ENCODE assay signal across 13 mouse cellular contexts in genomic region chr4:95075591-95076002, GRCm38 (mm10). TPM values are rescaled to one million over a fixed set of nuclear protein-coding genes. Genes with fewer than 3 reads are reported as not detected.
A peak's percentile ranks its signal among the peaks of the same experiment; 100 is the strongest.
DNase-seq lines count a peak whose midpoint lies in the region; ATAC-seq lines count a peak whose summit lies in the region.
"Had no signal": no experiment of that assay in that cellular context is flagged by ENCODE, and none has a peak within 500 bp of the region (broad histone marks: within the 10 kb centered on the region; RNA-seq: fewer than 3 reads in every experiment).

No protein-coding gene starts in this region.

- peaks cover 6% of the 10 kb centered on the region for H3K27me3 ChIP-seq in liver, embryonic 11.5 days (replicated peaks; ENCODE audit: control insufficient read depth, insufficient read depth, low read length)
- H3K27me3 ChIP-seq in intestine, embryonic 16.5 days (replicated peaks; ENCODE audit: control insufficient read depth, insufficient read depth, low read length) = no peaks in the 10 kb centered on the region
- H3K27me3 ChIP-seq: heart, embryonic 13.5 days; midbrain, embryonic 12.5 days; neural tube, embryonic 12.5 days had no signal

- H3K9ac ChIP-seq in liver, embryonic 11.5 days (ENCODE audit: low read depth, low read length) = no peak overlapping the region
- no peak overlapping the region for H3K9ac ChIP-seq in intestine, embryonic 16.5 days (ENCODE audit: low read depth, low read length)
- H3K9ac ChIP-seq: heart, embryonic 13.5 days; midbrain, embryonic 12.5 days; neural tube, embryonic 12.5 days had no signal

- ATAC-seq in liver, embryonic 11.5 days (replicated peaks; ENCODE audit: low FRiP score) = no peak
- ATAC-seq in intestine, embryonic 16.5 days = peak; percentile 69
- ATAC-seq: hindbrain, postnatal 0 days had no signal

- H3K27ac ChIP-seq in liver, embryonic 11.5 days (ENCODE audit: low read depth, low read length) = no peak overlapping the region
- H3K27ac ChIP-seq in intestine, embryonic 16.5 days (ENCODE audit: low read length) = no peak overlapping the region
- H3K27ac ChIP-seq: heart, embryonic 13.5 days; hindbrain, postnatal 0 days; midbrain, embryonic 12.5 days; neural tube, embryonic 12.5 days had no signal

- H3K4me1 ChIP-seq in liver, embryonic 11.5 days (replicated peaks; ENCODE audit: control insufficient read depth, insufficient read depth, low read length) = no peaks in the 10 kb centered on the region
- H3K4me1 ChIP-seq in intestine, embryonic 16.5 days (ENCODE audit: control insufficient read depth, insufficient read depth, low read length) = no peaks in the 10 kb centered on the region; the same call in 1 of the 2 replicates
- H3K4me1 ChIP-seq: heart, embryonic 13.5 days had no signal

- H3K4me2 ChIP-seq in liver, embryonic 11.5 days = peak overlapping the region; percentile 9
- H3K4me2 ChIP-seq in intestine, embryonic 16.5 days (ENCODE audit: low read depth, low read length) = no peak overlapping the region
- H3K4me2 ChIP-seq: heart, embryonic 13.5 days; midbrain, embryonic 12.5 days; neural tube, embryonic 12.5 days had no signal

- DNase-seq in liver, embryonic 11.5 days (ENCODE audit: low spot score) = no peak
- DNase-seq in liver = no peak
- DNase-seq in lung, postnatal 10 days = peak; percentile 53
- DNase-seq in urinary bladder, postnatal 25 days (ENCODE audit: low spot score) = peak; percentile 32
- DNase-seq in embryo, embryonic 10 days (ENCODE audit: low spot score) = no peak
- no peak for DNase-seq in heart, adult 18-20 months
- no peak for DNase-seq in spleen, adult 12 weeks (ENCODE audit: low spot score)
- DNase-seq: cerebellum, adult 9-11 months had no signal

- H3K9me3 ChIP-seq in liver, embryonic 11.5 days (ENCODE audit: control insufficient read depth, low read length) = no peaks in the 10 kb centered on the region
- H3K9me3 ChIP-seq in intestine, embryonic 16.5 days (ENCODE audit: control insufficient read depth, low read length) = no peaks in the 10 kb centered on the region
- H3K9me3 ChIP-seq: heart, embryonic 13.5 days; midbrain, embryonic 12.5 days; neural tube, embryonic 12.5 days had no signal

- 49% methylated on average over 17 of the region's 17 CpGs for WGBS in liver, embryonic 11.5 days
- WGBS in intestine, embryonic 16.5 days = 79% methylated on average over 17 of the region's 17 CpGs

- no peaks in the 10 kb centered on the region for H3K36me3 ChIP-seq in liver, embryonic 11.5 days (ENCODE audit: control insufficient read depth, insufficient read depth, low read length)
- no peaks in the 10 kb centered on the region for H3K36me3 ChIP-seq in intestine, embryonic 16.5 days (ENCODE audit: control insufficient read depth, insufficient read depth, low read length)
- H3K36me3 ChIP-seq: heart, embryonic 13.5 days; midbrain, embryonic 12.5 days; neural tube, embryonic 12.5 days had no signal

- no peak overlapping the region for H3K4me3 ChIP-seq in liver, embryonic 11.5 days (ENCODE audit: low read depth, low read length)
- no peak overlapping the region for H3K4me3 ChIP-seq in intestine, embryonic 16.5 days (ENCODE audit: low read length)
- H3K4me3 ChIP-seq: heart, embryonic 13.5 days; midbrain, embryonic 12.5 days; neural tube, embryonic 12.5 days had no signal

RNA-seq across cellular contexts. Expression of gene Jun, which starts 23.6 kb away (rescaled TPM):
- 16.4 and 20.7 TPM in 2 replicates for polyA plus RNA-seq in liver, embryonic 11.5 days (2014; fragmentation: Nextera tagmentation; extraction: Ambion mirVana)
- polyA plus RNA-seq in intestine, embryonic 16.5 days (2015; fragmentation: Nextera tagmentation; extraction: Ambion mirVana) = 68.6 and 74.6 TPM in 2 replicates
- 10 to 100 TPM; 56.1 to 67.7 TPM for total RNA-seq in heart, adult 18-20 months (2021)

Comparison
In these comparisons a context has a peak if more than half of its experiments do, and no peak if none do; other contexts are left out.
1. DNase-seq: peak in lung, postnatal 10 days (single experiment) and urinary bladder, postnatal 25 days (single experiment); none in liver, embryonic 11.5 days (single experiment), liver (single experiment), embryo, embryonic 10 days (single experiment), heart, adult 18-20 months (0 of 2) and spleen, adult 12 weeks (single experiment).